Mouse (Mus musculus): Measurements from ENCODE around the gene Rsrc2.

Rsrc2 gene

GRCm38 (mm10) chr5:123696961-123697360 lies 52.3 kb downstream of the Rsrc2 start:
- DNase-seq (ENCODE audit: low spot score in 2 of 2) = peak in 1 of 2 experiments; percentile 45

- DNase-seq (ENCODE audit: low spot score in 2 of 2) = no peak
Observed at GRCm38 (mm10) chr5:123696244-123696643, 53.0 kb downstream of the Rsrc2 start.

GRCm38 (mm10) chr5:123694468-123694867 lies 54.7 kb downstream of the Rsrc2 start:
- peak in 1 of 2 experiments; percentile 55 for DNase-seq (ENCODE audit: low spot score in 2 of 2)

- DNase-seq (ENCODE audit: low spot score in 2 of 2) = peak; percentile 62 to 70
Observed at GRCm38 (mm10) chr5:123684221-123685144, 64.7 kb downstream of the Rsrc2 start, which contains the start of gene Clip1. Clip1 (minus strand) TSS chr5:123684618.

- DNase-seq (ENCODE audit: low spot score in 2 of 2) = peak; percentile 57 to 66
Observed at GRCm38 (mm10) chr5:123683377-123684220, 65.6 kb downstream of the Rsrc2 start.

DNA sequence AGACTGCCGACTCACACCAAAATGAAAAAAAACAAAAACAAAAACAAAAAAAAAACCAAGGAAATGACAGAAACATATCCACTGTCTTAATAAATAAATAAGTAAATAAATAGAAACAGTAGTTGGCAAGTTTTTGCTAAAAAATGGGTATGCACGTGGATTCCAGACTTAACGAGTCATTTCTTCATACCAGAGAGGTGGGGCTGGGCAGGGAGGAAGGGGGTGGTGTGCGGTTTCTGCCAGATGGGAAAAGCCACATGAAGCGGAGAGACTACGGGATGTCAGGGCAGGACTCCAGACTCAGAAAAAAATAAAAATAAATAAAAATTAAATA lies 66.2 kb downstream of the Rsrc2 start:
- DNase-seq (ENCODE audit: low spot score in 2 of 2) = no peak

- DNase-seq (ENCODE audit: low spot score in 2 of 2) = no peak
Observed at GRCm38 (mm10) chr5:123682372-123682771, 66.8 kb downstream of the Rsrc2 start.

DNA sequence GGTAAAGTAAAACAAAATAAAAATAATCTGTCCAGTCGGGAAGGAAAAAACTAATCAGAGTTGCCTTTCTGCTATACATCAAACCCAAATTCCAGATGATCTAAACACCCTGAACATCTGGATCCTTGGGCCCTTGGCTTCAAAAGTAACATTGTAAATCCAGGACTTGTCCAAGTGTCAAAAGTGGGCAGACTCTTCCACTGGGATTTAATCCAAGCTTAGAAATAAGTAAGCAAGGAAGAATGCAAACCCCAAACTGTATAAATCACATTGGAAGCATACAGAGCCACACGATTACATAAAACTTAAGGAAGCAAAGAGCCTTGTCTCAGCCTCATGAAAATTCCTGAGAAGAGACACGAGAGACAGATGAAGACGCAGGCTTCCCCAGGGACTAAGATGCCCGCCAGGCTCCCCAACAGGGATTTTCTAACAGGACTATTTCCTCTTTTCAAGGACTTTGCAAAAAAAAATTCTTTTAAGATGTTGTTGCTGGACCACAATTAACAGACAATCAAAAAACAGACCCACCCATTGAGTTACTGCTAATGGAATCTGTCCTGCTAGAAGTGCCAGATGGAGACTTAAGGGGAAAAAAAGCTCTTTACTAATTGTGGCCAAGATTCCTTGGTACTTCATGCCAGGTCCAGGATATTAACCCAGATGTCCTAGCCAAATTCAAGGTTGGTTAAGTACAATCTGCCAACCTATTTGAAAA lies 69.5 kb downstream of the Rsrc2 start:
- no peak for DNase-seq (ENCODE audit: low spot score in 2 of 2)

- no peak for DNase-seq (ENCODE audit: low spot score in 2 of 2)
Observed at GRCm38 (mm10) chr5:123679106-123679505, 70.1 kb downstream of the Rsrc2 start.
